Mouse (Mus musculus) G1E (cell line): ENCODE data around the gene B3gat3.

Experiments
- CTCF ChIP-seq: IDR thresholded peaks from 2 replicates; pipeline ENCODE4 v1.5.1; 2012; ENCODE audit warnings: low read depth, low read length, inconsistent platforms, mixed read lengths
- GATA1 ChIP-seq: IDR thresholded peaks from 2 replicates; pipeline ENCODE4 v1.6.1; 2012; ENCODE audit warnings: borderline replicate concordance, low read length, inconsistent platforms, mixed read lengths

GRCm38 (mm10) chr19:8945251-8945650 lies 25.1 kb downstream of the B3gat3 start:
- TF ChIP-seq CTCF (no peak), GATA1 (no peak)
